Mouse (Mus musculus) Patski (cell line): ENCODE data around the gene March8. TPM values are rescaled to one million over a fixed set of nuclear protein-coding genes. Genes with fewer than 3 reads are reported as not detected.
A peak's percentile ranks its signal among the peaks of the same experiment; 100 is the strongest.

Experiments used
- ATAC-seq: fragments of 100-300 bp; one replicate; pipeline ENCODE4 v1.8.0; 2021
- CTCF ChIA-PET: fragments of 350-600 bp; sonication (Branson Sonifier 250); formaldehyde crosslinking; loops from one replicate; lab custom pipeline; 2022; ENCODE audit warnings: inconsistent platforms; lab: Charles Lee
- POLR2A ChIA-PET: fragments of 350-600 bp; sonication (Branson Sonifier 250); formaldehyde crosslinking; loops from one replicate; lab custom pipeline; 2022; ENCODE audit warnings: antibody characterized with exemption, inconsistent platforms; lab: Charles Lee
- DNase-seq: peaks from one replicate; pipeline ENCODE4 v3.0.0-alpha.2; 2011; ENCODE audit warnings: low read depth, low spot score
- H3K27me3 ChIP-seq: fragments of 371-371 bp; one replicate; pipeline ENCODE4 v1.5.1; 2021
- CTCF ChIP-seq: fragments of 100-300 bp; IDR thresholded peaks from one replicate; pipeline ENCODE4 v1.5.1; 2021
- in situ Hi-C: fragments of 300-500 bp; cut with MboI; formaldehyde crosslinking; loops from 3 replicates; pipeline ENCODE4 v1.11.1; 2018; ENCODE audit warnings: low pct_unique_long_range_greater_than_20kb, mixed read lengths
- polyA plus RNA-seq: library from polyadenylated mRNA; unstranded; gene quantifications from one replicate; pipeline ENCODE4 v1.2.3, GENCODE M21; 2021

The March8 gene
- 78.7 TPM for polyA plus RNA-seq

GRCm38 (mm10) chr6:116337835-116338501, at the start of gene March8:
March8 (plus strand) TSS chr6:116338024.
- no peak for TF ChIP-seq CTCF
- in situ Hi-C loops, result no loop called here
- no peaks in the 10 kb centered on the region for H3K27me3 ChIP-seq
- ATAC-seq (peak; percentile 96), DNase-seq (peak; percentile 39)
- CTCF ChIA-PET, result no interaction called here
- POLR2A ChIA-PET, result interaction anchor here (0.7 kb wide), 2 partner anchors 66 to 85 kb away, joined by 4 to 5 read pairs; no protein-coding TSS in a partner anchor

GRCm38 (mm10) chr6:116311411-116311810, 26.4 kb upstream of the March8 start:
- ATAC-seq (no peak), DNase-seq (no peak)
- in situ Hi-C loops, result no loop called here
- CTCF ChIA-PET, result no interaction called here
- POLR2A ChIA-PET, result no interaction called here
- no peak for TF ChIP-seq CTCF
- H3K27me3 ChIP-seq, result no peaks in the 10 kb centered on the region

- H3K27me3 ChIP-seq, result no peaks in the 10 kb centered on the region
- ATAC-seq, result no peak
- in situ Hi-C loops, result no loop called here
- CTCF ChIA-PET, result no interaction called here
- no peak for DNase-seq
- TF ChIP-seq CTCF, result no peak
- POLR2A ChIA-PET, result no interaction called here
Observed at GRCm38 (mm10) chr6:116319259-116319658, 18.6 kb upstream of the March8 start.

- H3K27me3 ChIP-seq, result no peaks in the 10 kb centered on the region
- CTCF ChIA-PET, result interaction anchor here (0.9 to 2.3 kb wide), 2 partner anchors 14 to 51 kb away, joined by 3 to 7 read pairs; no protein-coding TSS in a partner anchor
- ATAC-seq, result no peak
- POLR2A ChIA-PET, result interaction anchor here (0.6 kb wide), 1 partner anchor 48 kb away, joined by 3 read pairs; no protein-coding TSS in a partner anchor
- in situ Hi-C loops, result no loop called here
- DNase-seq, result no peak
- no peak for TF ChIP-seq CTCF
Observed at GRCm38 (mm10) chr6:116326641-116327040, 11.2 kb upstream of the March8 start.

- in situ Hi-C loops, result no loop called here
- CTCF ChIA-PET, result interaction anchor here (1.0 kb wide), 1 partner anchor 53 kb away, joined by 3 read pairs; no protein-coding TSS in a partner anchor
- TF ChIP-seq CTCF, result no peak
- H3K27me3 ChIP-seq, result no peaks in the 10 kb centered on the region
- DNase-seq, result no peak
- ATAC-seq, result no peak
- POLR2A ChIA-PET, result no interaction called here
Observed at GRCm38 (mm10) chr6:116331396-116331795, 6.4 kb upstream of the March8 start.

- POLR2A ChIA-PET, result no interaction called here
- no peak for ATAC-seq
- in situ Hi-C loops, result no loop called here
- no peak for DNase-seq
- H3K27me3 ChIP-seq, result no peaks in the 10 kb centered on the region
- TF ChIP-seq CTCF, result no peak
- CTCF ChIA-PET, result no interaction called here
Observed at GRCm38 (mm10) chr6:116337466-116337834, 374 bp upstream of the March8 start.

- ATAC-seq (no peak), DNase-seq (no peak)
- in situ Hi-C loops, result no loop called here
- ChIA-PET POLR2A (interaction anchor here (0.7 kb wide), 3 partner anchors 61 to 85 kb away, joined by 4 to 5 read pairs (median 4); no protein-coding TSS in a partner anchor), CTCF (no interaction called here)
- no peaks in the 10 kb centered on the region for H3K27me3 ChIP-seq
- TF ChIP-seq CTCF, result no peak
Observed at GRCm38 (mm10) chr6:116338520-116338919, 696 bp downstream of the March8 start.

GRCm38 (mm10) chr6:116339088-116339487, 1.3 kb downstream of the March8 start:
- H3K27me3 ChIP-seq, result no peaks in the 10 kb centered on the region
- ChIA-PET POLR2A (interaction anchor here (0.7 kb wide), 2 partner anchors 61 to 84 kb away, joined by 4 to 5 read pairs; no protein-coding TSS in a partner anchor), CTCF (no interaction called here)
- ATAC-seq, result no peak
- TF ChIP-seq CTCF, result no peak
- no peak for DNase-seq
- in situ Hi-C loops, result no loop called here

- DNase-seq (no peak), ATAC-seq (no peak)
- no peak for TF ChIP-seq CTCF
- in situ Hi-C loops, result no loop called here
- H3K27me3 ChIP-seq, result no peaks in the 10 kb centered on the region
- CTCF ChIA-PET, result no interaction called here
- POLR2A ChIA-PET, result no interaction called here
Observed at GRCm38 (mm10) chr6:116340521-116340920, 2.7 kb downstream of the March8 start.

- POLR2A ChIA-PET, result no interaction called here
- H3K27me3 ChIP-seq, result no peaks in the 10 kb centered on the region
- ATAC-seq (no peak), DNase-seq (no peak)
- in situ Hi-C loops, result no loop called here
- TF ChIP-seq CTCF, result no peak
- CTCF ChIA-PET, result no interaction called here
Observed at GRCm38 (mm10) chr6:116347953-116348352, 10.1 kb downstream of the March8 start.

- ChIA-PET CTCF (no interaction called here), POLR2A (no interaction called here)
- ATAC-seq (no peak), DNase-seq (no peak)
- TF ChIP-seq CTCF, result no peak
- H3K27me3 ChIP-seq, result no peaks in the 10 kb centered on the region
- in situ Hi-C loops, result no loop called here
Observed at GRCm38 (mm10) chr6:116349997-116350396, 12.2 kb downstream of the March8 start.
